Mouse (Mus musculus) spleen, adult 2 months (tissue): ENCODE results near the gene Vmn2r13. TPM values are rescaled to one million over a fixed set of nuclear protein-coding genes. Genes with fewer than 3 reads are reported as not detected.

Source experiments
- DNase-seq, 2 experiments: peaks; one replicate each; pipeline versions ENCODE4 v3.0.0 to v3.0.0-alpha.2; 2012 to 2021; ENCODE audit warnings: low spot score in 2 of 2, low read depth in 1 of 2
- H3K27ac ChIP-seq: fragments of 200-500 bp; 2 replicates; pipeline ENCODE4 v1.5.1; 2012; ENCODE audit warnings: low read length, inconsistent platforms; ENCODE audit not compliant: insufficient read depth
- H3K27me3 ChIP-seq: fragments of 200-500 bp; 2 replicates; pipeline ENCODE4 v1.6.1; 2012; ENCODE audit warnings: mild to moderate bottlenecking, moderate library complexity, low read length, inconsistent platforms; ENCODE audit not compliant: control insufficient read depth, insufficient read depth
- H3K36me3 ChIP-seq: fragments of 200-500 bp; 2 replicates; pipeline ENCODE4 v1.6.1; 2012; ENCODE audit warnings: mild to moderate bottlenecking, low read length, inconsistent platforms; ENCODE audit not compliant: control insufficient read depth, insufficient read depth
- H3K4me1 ChIP-seq: fragments of 200-500 bp; 2 replicates; pipeline ENCODE4 v1.6.1; 2011; ENCODE audit warnings: inconsistent platforms; ENCODE audit not compliant: control insufficient read depth, insufficient read depth, insufficient read length
- H3K4me3 ChIP-seq: fragments of 200-500 bp; 2 replicates; pipeline ENCODE4 v1.5.1; 2011; ENCODE audit warnings: mild to moderate bottlenecking, inconsistent platforms; ENCODE audit not compliant: insufficient read depth, insufficient read length; ENCODE audit errors: extremely low read depth
- CTCF ChIP-seq: fragments of 200-500 bp; IDR thresholded peaks from 2 replicates; pipeline ENCODE4 v1.5.1; 2011; ENCODE audit warnings: mild to moderate bottlenecking, inconsistent platforms; ENCODE audit not compliant: insufficient read depth, insufficient read length, insufficient replicate concordance; ENCODE audit errors: extremely low read depth
- POLR2A ChIP-seq: fragments of 200-500 bp; IDR thresholded peaks from 2 replicates; pipeline ENCODE4 v1.6.1; 2011; ENCODE audit warnings: low read depth, low read length, inconsistent platforms
- WGBS: fragments of 180-500 bp; shearing (Covaris S2); methylation state at CpG from one replicate; pipeline ENCODE4 v1.1.7; 2018; 5-methylcytosine and 5-hydroxymethylcytosine counted together
- polyA plus RNA-seq: library from polyadenylated mRNA; depleted of rRNA; stranded (reverse); fragments of >200 nt; gene quantifications from 2 replicates; pipeline ENCODE4 v1.2.3, GENCODE M21; 2012; rRNA removed

Gene Vmn2r13
- polyA plus RNA-seq, 1 experiment: not detected

- 83% methylated on average over 2 of the region's 2 CpGs for WGBS
These were observed 55.3 kb downstream of the Vmn2r13 start for GRCm38 (mm10) chr5:109136731-109137130.

More at GRCm38 (mm10) chr5:109136731-109137130, 55.3 kb downstream of the Vmn2r13 start:
- H3K4me3 ChIP-seq: no peak overlapping the region
- DNase-seq: no peak
- no peaks in the 10 kb centered on the region for H3K27me3 ChIP-seq
- TF ChIP-seq POLR2A (no peak), CTCF (no peak)
- no peaks in the 10 kb centered on the region for H3K4me1 ChIP-seq
- H3K27ac ChIP-seq: no peak overlapping the region
- no peaks in the 10 kb centered on the region for H3K36me3 ChIP-seq

Other genes with a start within 250 kb of the Vmn2r13 start
- gene Vmn2r10, start 185.7 kb downstream of the Vmn2r13 start, polyA plus RNA-seq: not detected in 2 replicates
- gene Vmn2r11, start 132.6 kb downstream of the Vmn2r13 start, polyA plus RNA-seq: not detected in 2 replicates
- gene Vmn2r12, start 94.2 kb downstream of the Vmn2r13 start, polyA plus RNA-seq: not detected in 2 replicates
- gene Vmn2r14, start 32.5 kb upstream of the Vmn2r13 start, polyA plus RNA-seq: not detected in 2 replicates
- gene Vmn2r15, start 105.4 kb upstream of the Vmn2r13 start, polyA plus RNA-seq: not detected in 2 replicates
- not detected in 2 replicates for gene Vmn2r16, start 138.0 kb upstream of the Vmn2r13 start, polyA plus RNA-seq
- not detected in 2 replicates for gene Vmn2r17, start 227.5 kb upstream of the Vmn2r13 start, polyA plus RNA-seq